Mouse (Mus musculus): Measurements from ENCODE around the gene Saa1.
"Not testable (repeated sequence)": the region's sequence is repeated elsewhere in the genome, so short reads cannot be mapped to it uniquely, and the experiment has no call there.

The Saa1 gene

GRCm38 (mm10) chr7:46742880-46743279 is at the start of gene Saa1:
TSS of gene Saa1 (minus strand) at chr7:46742980.
- DNase-seq: not testable (repeated sequence)

GRCm38 (mm10) chr7:46789177-46789849 is 46.5 kb upstream of the Saa1 start:
- no peak for DNase-seq

- DNase-seq: peak; percentile 31
These were observed 27.9 kb upstream of the Saa1 start for GRCm38 (mm10) chr7:46770706-46771105.

GRCm38 (mm10) chr7:46768451-46768850 is 25.7 kb upstream of the Saa1 start:
- no peak for DNase-seq

- no peak for DNase-seq
These were observed 24.6 kb upstream of the Saa1 start for GRCm38 (mm10) chr7:46767371-46767770.

- no peak for DNase-seq
These were observed 21.9 kb upstream of the Saa1 start for GRCm38 (mm10) chr7:46764672-46765071.

- DNase-seq: no peak
These were observed 19.8 kb upstream of the Saa1 start for GRCm38 (mm10) chr7:46762601-46763000.

- no peak for DNase-seq
These were observed 18.4 kb upstream of the Saa1 start for GRCm38 (mm10) chr7:46761049-46761795.

- no peak for DNase-seq
These were observed 8.7 kb upstream of the Saa1 start, which contains the start of gene Saa2 for GRCm38 (mm10) chr7:46751490-46751889. TSS of gene Saa2 (plus strand) at chr7:46751790.

- no peak for DNase-seq
These were observed 5.7 kb upstream of the Saa1 start for GRCm38 (mm10) chr7:46748459-46748858.

- DNase-seq: no peak
These were observed 3.6 kb upstream of the Saa1 start for GRCm38 (mm10) chr7:46746381-46746780.

GRCm38 (mm10) chr7:46745816-46746215 is 3.0 kb upstream of the Saa1 start:
- DNase-seq: no peak

- DNase-seq: not testable (repeated sequence)
These were observed 2.7 kb downstream of the Saa1 start for GRCm38 (mm10) chr7:46740041-46740440.

GRCm38 (mm10) chr7:46738561-46739460 is 4.0 kb downstream of the Saa1 start:
- DNase-seq: no peak

GRCm38 (mm10) chr7:46734983-46735382 is 7.8 kb downstream of the Saa1 start:
- DNase-seq: no peak

GRCm38 (mm10) chr7:46732458-46732857 is 10.3 kb downstream of the Saa1 start, which contains the start of gene Saa4:
TSS of gene Saa4 (minus strand) at chr7:46732603.
- DNase-seq: no peak

GRCm38 (mm10) chr7:46727584-46727983 is 15.2 kb downstream of the Saa1 start:
- DNase-seq: no peak

- DNase-seq: no peak
These were observed 18.4 kb downstream of the Saa1 start for GRCm38 (mm10) chr7:46724396-46724795.

- DNase-seq: no peak
These were observed 18.9 kb downstream of the Saa1 start for GRCm38 (mm10) chr7:46723849-46724248.

- no peak for DNase-seq
These were observed 19.4 kb downstream of the Saa1 start for GRCm38 (mm10) chr7:46723354-46723753.

GRCm38 (mm10) chr7:46720460-46720859 is 22.3 kb downstream of the Saa1 start:
- no peak for DNase-seq

GRCm38 (mm10) chr7:46719526-46719925 is 23.3 kb downstream of the Saa1 start:
- no peak for DNase-seq

- DNase-seq: no peak
These were observed 24.0 kb downstream of the Saa1 start for GRCm38 (mm10) chr7:46718591-46719270.

Data from right cerebral cortex, postnatal 14 days (tissue).